Mouse (Mus musculus): ENCODE results near the gene Fbxo42. TPM values are rescaled to one million over a fixed set of nuclear protein-coding genes. Genes with fewer than 3 reads are reported as not detected.

Fbxo42 gene
- polyA plus RNA-seq, 1 experiment from 2014 or later: 24.2 TPM

- peak overlapping the region; percentile 18; the same call in 1 of the 2 replicates for H3K4me3 ChIP-seq
- no peaks in the 10 kb centered on the region for H3K36me3 ChIP-seq
- WGBS: 2% methylated on average over 14 of the region's 14 CpGs
- H3K27me3 ChIP-seq (ENCODE audit: low read depth, poor library complexity, severe bottlenecking): peaks cover 97% of the 10 kb centered on the region
- H3K9me3 ChIP-seq (replicated peaks): no peaks in the 10 kb centered on the region
- no peak for DNase-seq (ENCODE audit: low spot score)
- no peak overlapping the region for H3K27ac ChIP-seq (replicated peaks)
- peaks cover 47% of the 10 kb centered on the region for H3K4me1 ChIP-seq
Observed at GRCm38 (mm10) chr4:141240617-141241016, 92.9 kb downstream of the Fbxo42 start.

DNA sequence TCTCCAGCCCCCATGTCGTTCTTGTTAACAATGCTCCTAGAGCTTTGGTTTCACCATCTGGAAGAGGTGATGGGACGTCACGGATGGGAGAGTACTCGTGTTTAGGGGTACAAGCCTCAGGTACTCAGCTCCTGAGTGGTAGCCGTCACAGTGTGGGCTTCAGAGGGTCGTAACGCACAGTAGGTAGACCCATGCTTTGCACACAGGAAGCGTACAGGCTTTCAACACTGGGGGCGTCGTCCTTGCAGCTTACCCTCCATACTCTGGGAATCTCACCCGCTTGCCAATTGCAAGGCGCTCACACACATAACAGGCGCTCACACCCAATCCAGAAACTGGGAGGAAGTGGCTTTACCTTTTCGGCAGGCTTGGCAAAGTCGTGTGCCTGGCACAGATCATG is 94.1 kb downstream of the Fbxo42 start:
- H3K9me3 ChIP-seq (replicated peaks): no peaks in the 10 kb centered on the region
- H3K4me3 ChIP-seq: no peak overlapping the region
- no peak for DNase-seq (ENCODE audit: low spot score)
- H3K4me1 ChIP-seq: peaks cover 56% of the 10 kb centered on the region
- H3K36me3 ChIP-seq: no peaks in the 10 kb centered on the region
- WGBS: 31% methylated on average over 15 of the region's 15 CpGs
- peaks cover 100% of the 10 kb centered on the region for H3K27me3 ChIP-seq (ENCODE audit: low read depth, poor library complexity, severe bottlenecking)
- no peak overlapping the region for H3K27ac ChIP-seq (replicated peaks)

- peak overlapping the region; percentile 14; the same call in 1 of the 2 replicates for H3K4me3 ChIP-seq
- H3K27ac ChIP-seq (replicated peaks): peak overlapping the region; percentile 38; the same call in 1 of the 2 replicates
Observed at GRCm38 (mm10) chr4:141242651-141243241, 95.0 kb downstream of the Fbxo42 start.

DNA sequence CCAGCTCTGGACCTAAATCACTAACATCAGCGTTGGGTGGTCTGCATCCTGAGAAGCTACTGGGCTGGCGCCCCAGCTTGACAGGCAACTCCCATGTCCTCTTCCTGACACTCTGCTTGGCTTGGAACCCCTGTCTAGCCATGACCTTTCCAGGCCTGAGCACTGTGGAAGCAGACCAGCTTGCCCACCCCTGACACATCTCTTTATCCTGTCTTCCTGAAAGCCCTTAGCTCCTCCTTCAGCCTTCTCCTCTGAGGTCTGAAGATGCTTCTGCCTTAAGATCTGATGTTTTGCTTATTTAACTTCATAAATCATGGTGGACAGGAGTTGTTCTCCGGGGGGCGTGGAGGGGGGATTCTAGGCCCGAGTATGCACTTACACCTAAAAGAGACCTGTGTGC is 95.9 kb downstream of the Fbxo42 start:
- Histone ChIP-seq H3K9me3 (replicated peaks) (no peaks in the 10 kb centered on the region), H3K27me3 (ENCODE audit: low read depth, poor library complexity, severe bottlenecking) (peaks cover 100% of the 10 kb centered on the region), H3K36me3 (no peaks in the 10 kb centered on the region), H3K4me3 (no peak overlapping the region), H3K4me1 (peaks cover 73% of the 10 kb centered on the region), H3K27ac (replicated peaks) (no peak overlapping the region)
- DNase-seq (ENCODE audit: low spot score): no peak
- WGBS: 74% methylated on average over 5 of the region's 5 CpGs

More at GRCm38 (mm10) chr4:141242651-141243241, 95.0 kb downstream of the Fbxo42 start:
- WGBS: 4% methylated on average over 11 of the region's 11 CpGs
- Histone ChIP-seq H3K27me3 (ENCODE audit: low read depth, poor library complexity, severe bottlenecking) (peaks cover 100% of the 10 kb centered on the region), H3K9me3 (replicated peaks) (no peaks in the 10 kb centered on the region), H3K4me1 (peaks cover 65% of the 10 kb centered on the region), H3K36me3 (no peaks in the 10 kb centered on the region)
- DNase-seq (ENCODE audit: low spot score): no peak

GRCm38 (mm10) chr4:141244401-141244800 is 96.7 kb downstream of the Fbxo42 start:
- H3K27ac ChIP-seq (replicated peaks): peak overlapping the region; percentile 35; the same call in 1 of the 2 replicates
- H3K27me3 ChIP-seq (ENCODE audit: low read depth, poor library complexity, severe bottlenecking): peaks cover 100% of the 10 kb centered on the region
- H3K4me3 ChIP-seq: no peak overlapping the region
- H3K9me3 ChIP-seq (replicated peaks): no peaks in the 10 kb centered on the region
- no peaks in the 10 kb centered on the region for H3K36me3 ChIP-seq
- no peak for DNase-seq (ENCODE audit: low spot score)
- H3K4me1 ChIP-seq: peaks cover 72% of the 10 kb centered on the region
- WGBS: 41% methylated on average over 5 of the region's 5 CpGs

- peaks cover 100% of the 10 kb centered on the region for H3K27me3 ChIP-seq (ENCODE audit: low read depth, poor library complexity, severe bottlenecking)
- no peak for DNase-seq (ENCODE audit: low spot score)
- H3K27ac ChIP-seq (replicated peaks): peak overlapping the region; percentile 35; the same call in 1 of the 2 replicates
- H3K36me3 ChIP-seq: no peaks in the 10 kb centered on the region
- peaks cover 67% of the 10 kb centered on the region for H3K4me1 ChIP-seq
- WGBS: 19% methylated on average over 9 of the region's 9 CpGs
- H3K4me3 ChIP-seq: no peak overlapping the region
- no peaks in the 10 kb centered on the region for H3K9me3 ChIP-seq (replicated peaks)
Observed at GRCm38 (mm10) chr4:141244931-141245425, 97.3 kb downstream of the Fbxo42 start.

DNA sequence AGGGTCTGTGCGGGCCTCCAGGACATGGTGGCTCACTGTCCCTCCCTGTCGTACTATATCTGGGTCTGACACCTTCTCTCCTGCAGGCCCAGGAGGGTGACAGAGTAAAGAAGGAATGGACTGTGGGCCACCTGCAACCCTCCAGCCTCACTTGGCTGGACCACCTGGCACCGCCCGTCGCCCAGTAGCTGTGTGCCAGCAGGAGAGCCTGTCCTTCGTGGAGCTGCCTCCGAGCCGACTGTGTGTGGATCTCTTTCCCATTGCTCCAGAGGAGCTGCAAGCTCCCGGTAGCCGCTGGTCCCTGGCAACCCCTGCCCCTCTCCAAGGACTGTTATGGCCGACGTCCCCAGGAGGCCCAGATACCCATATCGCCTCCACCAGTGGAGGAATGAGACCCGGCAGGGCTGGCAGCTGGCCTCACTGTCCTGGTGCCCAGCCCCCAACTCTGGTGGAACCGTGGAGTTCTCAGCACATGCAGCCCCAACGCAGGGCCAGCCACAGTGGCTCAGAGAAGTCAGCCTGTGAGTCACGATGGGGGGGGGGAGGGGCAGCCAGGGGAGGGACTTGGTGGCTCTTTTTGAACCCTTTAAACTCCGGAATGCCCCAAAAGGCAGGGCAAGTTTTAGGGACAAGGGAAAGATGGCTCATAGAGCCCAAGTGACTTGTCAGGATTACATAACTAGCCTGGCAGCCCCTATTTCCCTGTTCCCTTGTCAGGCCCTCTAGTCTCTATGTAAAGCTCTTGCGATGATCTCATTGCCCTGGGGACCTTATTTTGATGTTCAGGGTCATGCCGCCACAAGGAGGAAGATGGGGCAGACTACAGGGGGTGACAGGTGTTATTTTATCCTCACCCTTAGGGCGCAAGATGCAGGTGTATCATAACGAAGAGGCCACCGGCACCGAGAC is 98.6 kb downstream of the Fbxo42 start:
- Histone ChIP-seq H3K27ac (replicated peaks) (no peak overlapping the region), H3K4me3 (peak overlapping the region; percentile 45; the same call in 1 of the 2 replicates), H3K27me3 (ENCODE audit: low read depth, poor library complexity, severe bottlenecking) (peaks cover 100% of the 10 kb centered on the region), H3K9me3 (replicated peaks) (no peaks in the 10 kb centered on the region), H3K36me3 (no peaks in the 10 kb centered on the region), H3K4me1 (peaks cover 67% of the 10 kb centered on the region)
- 19% methylated on average over 24 of the region's 24 CpGs for WGBS
- DNase-seq (ENCODE audit: low spot score): no peak

GRCm38 (mm10) chr4:141246998-141247350 is 99.3 kb downstream of the Fbxo42 start:
- Histone ChIP-seq H3K27me3 (ENCODE audit: low read depth, poor library complexity, severe bottlenecking) (peaks cover 99% of the 10 kb centered on the region), H3K27ac (replicated peaks) (no peak overlapping the region), H3K9me3 (replicated peaks) (no peaks in the 10 kb centered on the region), H3K4me1 (peaks cover 65% of the 10 kb centered on the region), H3K36me3 (no peaks in the 10 kb centered on the region), H3K4me3 (peak overlapping the region; percentile 45)
- WGBS: 2% methylated on average over 17 of the region's 17 CpGs
- DNase-seq (ENCODE audit: low spot score): no peak

DNA sequence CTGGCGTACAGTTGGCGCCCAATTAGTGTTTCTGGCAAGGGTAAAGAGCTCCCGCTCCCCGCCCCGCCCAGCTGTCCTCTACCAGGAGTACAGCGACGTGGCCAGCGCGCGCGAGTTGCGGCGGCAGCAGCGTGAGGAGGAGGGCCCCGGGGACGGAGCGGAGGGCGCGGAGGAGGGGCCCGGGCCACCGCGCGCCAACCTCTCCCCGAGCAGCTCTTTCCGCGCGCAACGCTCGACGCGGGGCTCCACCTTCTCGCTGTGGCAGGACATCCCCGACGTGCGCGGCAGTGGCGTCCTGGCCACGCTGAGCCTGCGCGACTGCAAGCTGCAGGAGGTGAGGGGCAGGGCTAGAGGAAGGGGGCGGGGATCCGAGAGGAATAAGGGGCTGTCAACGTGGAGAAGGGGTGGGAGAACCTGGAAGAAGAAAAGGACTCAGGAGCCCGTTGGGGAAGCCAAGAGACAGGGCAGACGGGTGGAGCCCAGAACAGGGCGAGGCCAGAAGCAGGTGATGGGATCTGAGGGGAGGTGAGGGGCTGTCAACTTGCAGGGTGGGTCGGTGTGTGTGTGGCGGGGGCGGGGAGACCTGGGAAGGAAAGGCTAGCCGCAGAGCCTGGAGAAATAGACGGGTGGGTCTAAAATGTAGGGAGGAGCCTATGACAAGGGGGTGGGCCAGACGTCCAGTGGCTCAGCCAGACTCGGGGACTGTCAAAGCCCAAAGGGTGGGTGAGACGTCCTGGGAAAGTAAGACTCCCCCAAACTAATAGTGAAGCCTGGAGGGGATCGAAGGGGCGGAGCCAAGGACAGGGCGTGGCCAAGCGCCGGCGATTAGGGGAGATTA is 100.3 kb downstream of the Fbxo42 start:
- under 1% methylated on average over 60 of the region's 60 CpGs for WGBS
- DNase-seq (ENCODE audit: low spot score): no peak
- H3K36me3 ChIP-seq: no peaks in the 10 kb centered on the region
- peaks cover 55% of the 10 kb centered on the region for H3K4me1 ChIP-seq
- peak overlapping the region; percentile 38; the same call in 1 of the 2 replicates for H3K27ac ChIP-seq (replicated peaks)
- peak overlapping the region; percentile 45 for H3K4me3 ChIP-seq
- H3K9me3 ChIP-seq (replicated peaks): no peaks in the 10 kb centered on the region
- H3K27me3 ChIP-seq (ENCODE audit: low read depth, poor library complexity, severe bottlenecking): peaks cover 89% of the 10 kb centered on the region

DNA sequence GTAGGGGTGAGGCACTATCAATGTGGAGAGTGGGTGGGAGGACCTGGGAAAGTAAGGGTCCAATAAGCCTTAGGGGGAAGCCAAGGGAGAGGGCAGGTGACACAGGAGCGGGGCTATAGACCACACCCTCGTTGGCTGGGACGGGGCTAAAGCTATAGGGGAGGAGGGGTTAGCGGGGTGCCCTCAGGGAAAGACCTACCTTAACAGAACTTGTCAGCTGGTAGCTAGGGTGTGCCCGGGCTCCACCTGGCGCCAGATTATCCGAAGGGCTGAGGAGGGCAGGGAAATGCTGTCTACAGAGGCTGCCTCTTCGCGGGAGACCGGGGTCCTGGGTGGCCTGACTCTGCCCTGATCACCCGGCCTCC is 100.9 kb downstream of the Fbxo42 start:
- no peak for DNase-seq (ENCODE audit: low spot score)
- H3K27me3 ChIP-seq (ENCODE audit: low read depth, poor library complexity, severe bottlenecking): peaks cover 83% of the 10 kb centered on the region
- H3K9me3 ChIP-seq (replicated peaks): no peaks in the 10 kb centered on the region
- WGBS: 7% methylated on average over 11 of the region's 11 CpGs
- peaks cover 54% of the 10 kb centered on the region for H3K4me1 ChIP-seq
- peak overlapping the region; percentile 45; the same call in 1 of the 2 replicates for H3K4me3 ChIP-seq
- H3K27ac ChIP-seq (replicated peaks): no peak overlapping the region
- no peaks in the 10 kb centered on the region for H3K36me3 ChIP-seq

- WGBS: 79% methylated on average over 11 of the region's 11 CpGs
- DNase-seq (ENCODE audit: low spot score): no peak
- no peaks in the 10 kb centered on the region for H3K9me3 ChIP-seq (replicated peaks)
- peaks cover 79% of the 10 kb centered on the region for H3K27me3 ChIP-seq (ENCODE audit: low read depth, poor library complexity, severe bottlenecking)
- H3K4me1 ChIP-seq: peaks cover 53% of the 10 kb centered on the region
- no peak overlapping the region for H3K27ac ChIP-seq (replicated peaks)
- H3K36me3 ChIP-seq: no peaks in the 10 kb centered on the region
- H3K4me3 ChIP-seq: no peak overlapping the region
Observed at GRCm38 (mm10) chr4:141249383-141249782, 101.7 kb downstream of the Fbxo42 start.

GRCm38 (mm10) chr4:141251071-141251470 is 103.4 kb downstream of the Fbxo42 start:
- Histone ChIP-seq H3K4me1 (peaks cover 47% of the 10 kb centered on the region), H3K27me3 (ENCODE audit: low read depth, poor library complexity, severe bottlenecking) (peaks cover 62% of the 10 kb centered on the region), H3K27ac (replicated peaks) (0 out of 2 replicates have a peak overlapping the region, but pooled peaks have one; percentile 11), H3K4me3 (no peak overlapping the region), H3K9me3 (replicated peaks) (no peaks in the 10 kb centered on the region), H3K36me3 (no peaks in the 10 kb centered on the region)
- DNase-seq (ENCODE audit: low spot score): no peak
- 76% methylated on average over 8 of the region's 8 CpGs for WGBS
